Mouse (Mus musculus) cerebellum, adult 8-10 months (tissue): ENCODE results near the gene Nanp.

Source experiments
- DNase-seq: peaks from one replicate; pipeline ENCODE4 v3.0.0; 2022

Gene Nanp

DNA sequence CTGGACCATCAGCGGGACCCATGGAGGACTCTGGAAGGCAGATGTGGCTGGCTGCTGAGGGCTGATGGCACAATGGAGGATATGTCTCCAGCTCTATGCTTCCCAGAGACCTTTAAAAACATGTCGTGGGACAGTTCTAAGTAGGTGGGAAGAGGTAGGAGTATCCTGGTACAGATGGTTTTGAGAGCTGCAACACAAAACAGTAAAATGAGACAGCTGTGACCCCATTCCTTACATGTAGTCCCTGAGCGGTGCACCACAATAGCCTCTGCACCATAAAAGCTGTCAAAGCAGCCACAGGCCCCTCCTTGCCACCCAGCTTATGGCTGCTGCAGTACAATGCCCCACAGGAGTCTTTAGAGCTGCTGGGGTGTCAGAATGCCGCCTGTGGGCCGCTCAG is 41.6 kb downstream of the Nanp start:
- DNase-seq, result no peak

DNA sequence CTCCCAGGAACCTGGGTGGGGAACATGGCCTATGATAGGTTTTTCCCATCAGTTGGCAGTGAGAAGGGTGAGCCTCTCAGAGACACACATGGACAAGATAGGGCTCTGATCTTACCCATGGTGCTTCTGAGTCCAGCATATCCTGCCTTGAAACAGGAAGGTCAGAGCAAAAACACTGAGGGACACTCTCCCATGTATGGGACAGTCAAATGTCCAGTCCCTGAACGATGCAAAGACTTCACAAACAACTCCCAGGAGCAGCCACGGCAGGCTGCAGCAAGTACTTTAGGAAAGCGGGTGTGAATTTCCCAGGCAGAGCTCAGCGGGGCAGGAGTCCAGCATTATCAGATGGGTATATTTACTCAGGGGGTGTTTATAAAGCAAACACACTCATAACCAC is 43.9 kb downstream of the Nanp start:
- no peak for DNase-seq

DNA sequence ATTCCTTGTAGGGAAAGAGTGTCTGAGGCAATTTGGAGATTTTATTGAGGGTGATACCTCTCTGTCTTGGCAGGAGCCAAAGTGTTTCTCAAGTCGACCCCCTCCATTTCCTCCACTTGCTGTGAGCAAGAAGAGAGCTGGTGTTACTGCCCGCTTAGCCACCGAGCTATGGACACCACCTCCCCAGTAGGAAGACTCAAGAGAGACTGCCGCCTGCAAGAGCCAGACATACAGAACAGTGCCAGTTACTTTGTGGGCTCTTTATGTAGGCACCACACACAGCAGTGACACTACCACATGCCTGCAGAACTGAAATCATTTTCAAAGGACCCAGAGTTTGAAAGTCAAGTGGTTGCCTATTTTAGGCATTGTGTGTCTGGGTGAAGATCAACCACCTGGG is 48.1 kb downstream of the Nanp start:
- no peak for DNase-seq

DNA sequence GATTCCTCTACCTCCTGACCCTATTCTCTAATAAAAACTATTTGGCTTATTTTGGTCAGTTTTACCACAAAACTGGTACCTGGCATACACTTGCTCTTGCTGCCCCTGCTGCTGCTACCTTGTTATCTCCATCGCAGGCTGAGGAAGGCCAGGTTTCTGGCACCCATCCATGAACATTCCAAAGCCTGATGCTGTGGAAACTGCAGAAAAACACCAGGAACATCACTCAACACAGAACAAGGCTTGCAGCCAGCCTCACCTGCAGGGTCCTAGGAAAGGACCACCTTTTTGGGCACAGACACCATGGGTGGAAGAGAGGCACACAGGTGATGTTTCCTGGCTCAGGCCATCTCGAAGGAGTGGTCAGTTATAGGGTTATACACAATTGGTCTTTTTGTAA is 48.7 kb downstream of the Nanp start:
- DNase-seq, result no peak

DNA sequence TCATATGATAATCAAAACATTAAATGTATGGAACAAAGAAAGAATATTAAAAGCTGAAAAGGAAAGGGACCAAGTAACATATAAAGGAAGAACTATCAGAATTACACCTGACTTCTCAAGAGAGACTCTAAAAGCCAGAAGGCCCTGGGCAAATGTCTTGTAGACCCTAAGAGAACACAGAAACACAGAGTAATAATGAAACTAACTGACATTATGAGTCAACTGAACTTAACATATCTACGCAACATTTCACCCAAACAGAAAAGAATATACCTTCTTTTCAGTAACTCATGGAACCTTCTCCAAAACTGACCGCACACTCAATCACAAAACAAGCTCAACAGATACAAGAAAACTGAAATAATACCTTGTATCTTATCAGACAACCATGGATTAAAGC is 53.8 kb downstream of the Nanp start:
- DNase-seq, result no peak

DNA sequence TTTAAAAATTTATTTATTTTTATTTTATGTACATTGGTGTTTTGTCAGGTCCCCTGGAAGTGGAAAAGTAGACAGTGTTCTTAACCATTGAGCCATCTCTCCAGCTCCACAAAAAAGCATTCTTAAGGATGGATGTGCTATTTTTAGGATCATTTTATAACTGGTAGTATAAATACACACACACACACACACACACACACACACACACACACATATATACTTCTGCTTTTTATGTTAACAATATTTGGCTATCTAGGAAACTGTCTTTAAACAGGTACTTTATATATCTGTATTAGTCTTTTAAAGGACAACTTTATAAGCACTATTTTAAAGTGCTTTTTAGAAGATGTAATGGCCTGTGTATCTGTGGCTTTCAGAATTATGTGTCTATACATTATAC is 57.1 kb downstream of the Nanp start:
- no peak for DNase-seq

DNA sequence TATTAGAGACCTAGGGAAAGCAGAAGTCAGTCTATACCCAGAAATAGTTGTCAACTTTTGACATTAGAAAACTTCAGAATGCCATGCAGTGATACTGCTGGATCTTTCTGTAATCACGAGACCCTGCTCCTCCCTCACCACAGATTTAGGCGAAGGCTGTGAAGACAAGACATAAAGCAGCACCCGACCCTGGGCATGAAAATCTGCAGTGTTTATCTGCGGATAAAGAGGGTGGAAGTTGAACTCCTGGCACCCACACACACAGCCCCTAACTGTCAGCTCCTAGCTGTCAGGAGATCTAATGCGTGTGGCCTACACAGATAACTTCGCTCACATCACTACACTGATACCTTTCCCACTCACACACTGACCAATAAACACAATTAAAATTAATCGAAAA is 57.7 kb downstream of the Nanp start:
- no peak for DNase-seq

DNA sequence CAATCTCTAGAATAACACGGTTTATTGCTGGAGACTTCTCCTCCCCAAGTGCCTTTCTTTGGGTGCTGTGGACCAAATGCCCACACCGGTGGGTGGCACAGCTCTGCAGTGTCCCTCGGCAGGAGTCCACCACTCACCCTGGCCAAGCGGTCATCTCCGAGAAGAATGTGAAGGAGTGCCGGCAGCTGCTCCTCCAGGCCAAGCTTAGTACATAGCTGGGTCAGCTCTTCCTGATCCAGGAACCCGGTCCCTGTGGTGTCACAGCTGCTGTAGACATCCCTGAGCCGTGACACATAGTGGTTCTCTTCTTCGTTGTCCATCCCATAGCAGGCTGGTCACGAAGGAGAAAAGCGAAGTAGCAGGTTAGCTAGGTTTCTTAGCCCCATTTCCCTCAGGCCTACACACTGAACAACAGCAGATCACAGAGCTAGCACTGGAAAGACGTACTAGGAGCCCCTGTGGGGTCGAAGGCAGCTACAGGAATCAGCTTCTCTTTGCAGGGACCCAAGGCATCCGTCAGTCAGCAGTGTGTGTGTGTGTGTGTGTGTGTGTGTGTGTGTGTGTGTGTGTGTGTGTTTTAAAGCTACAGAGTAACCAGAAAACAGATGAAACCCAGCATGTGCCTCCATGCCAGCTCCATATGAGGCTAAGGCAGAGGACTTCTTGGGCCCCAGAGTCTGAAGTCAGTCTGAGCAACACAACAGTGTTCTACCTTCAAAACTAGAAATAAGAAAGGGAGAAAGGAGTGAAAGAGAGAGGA is 59.2 kb downstream of the Nanp start:
- DNase-seq, result no peak
